Mouse (Mus musculus) C2C12 (cell line): ENCODE measurements around the gene Nnat. TPM values are rescaled to one million over a fixed set of nuclear protein-coding genes. Genes with fewer than 3 reads are reported as not detected.
A peak's percentile ranks its signal among the peaks of the same experiment; 100 is the strongest.
"Not testable (repeated sequence)": the region's sequence is repeated elsewhere in the genome, so short reads cannot be mapped to it uniquely, and the experiment has no call there.

Source experiments
- H3K27me3 ChIP-seq: one replicate; pipeline ENCODE4 v1.6.1; 2011; ENCODE audit not compliant: control insufficient read depth, insufficient read depth, insufficient read length
- H3K36me3 ChIP-seq: one replicate; pipeline ENCODE4 v1.6.1; 2011; ENCODE audit not compliant: control insufficient read depth, insufficient read depth
- H3K4me3 ChIP-seq: one replicate; pipeline ENCODE4 v1.5.1; 2011; ENCODE audit warnings: mild to moderate bottlenecking, control low read depth; ENCODE audit not compliant: poor library complexity, insufficient read depth, severe bottlenecking
- H3K79me2 ChIP-seq: one replicate; pipeline ENCODE4 v1.6.1; 2011; ENCODE audit not compliant: control insufficient read depth, insufficient read depth
- H3K79me3 ChIP-seq: one replicate; pipeline ENCODE4 v1.6.1; 2011; ENCODE audit warnings: low read depth, control low read depth
- H3ac ChIP-seq: one replicate; pipeline ENCODE3; 2011; ENCODE audit warnings: low read depth; ENCODE audit not compliant: control insufficient read depth, insufficient read length
- CEBPB ChIP-seq: IDR thresholded peaks from one replicate; pipeline ENCODE4 v1.6.1; 2011; ENCODE audit warnings: low read depth, mild to moderate bottlenecking, control low read depth, moderate library complexity
- CTCF ChIP-seq: IDR thresholded peaks from one replicate; pipeline ENCODE4 v1.5.1; 2011; ENCODE audit not compliant: control insufficient read depth, insufficient read depth, insufficient read length
- FOSL1 ChIP-seq: IDR thresholded peaks from one replicate; pipeline ENCODE4 v1.8.0; 2011; ENCODE audit warnings: mild to moderate bottlenecking, low read length; ENCODE audit not compliant: poor library complexity, insufficient read depth, severe bottlenecking
- MAX ChIP-seq: IDR thresholded peaks from one replicate; pipeline ENCODE4 v1.6.1; 2011; ENCODE audit warnings: mild to moderate bottlenecking, control low read depth
- MYOD1 ChIP-seq: IDR thresholded peaks from one replicate; pipeline ENCODE4 v1.6.1; 2011; ENCODE audit warnings: low read depth; ENCODE audit not compliant: control insufficient read depth, insufficient read length
- MYOG ChIP-seq: IDR thresholded peaks from one replicate; pipeline ENCODE4 v1.6.1; 2011; ENCODE audit not compliant: control insufficient read depth, insufficient read length; ENCODE audit errors: extremely low read depth
- USF1 ChIP-seq: IDR thresholded peaks from one replicate; pipeline ENCODE4 v1.6.1; 2011; ENCODE audit warnings: low read depth, mild to moderate bottlenecking, control low read depth, moderate library complexity
- polyA plus RNA-seq: library from polyadenylated mRNA; unstranded; fragments of >200 nt; fragmentation: generic; extraction: Trizol; gene quantifications from one replicate; pipeline ENCODE4 v1.2.1, GENCODE M21; 2012; ENCODE audit warnings: missing spikeins

Gene Nnat
- polyA plus RNA-seq, 1 experiment = 1.3 TPM

GRCm38 (mm10) chr2:157567235-157567961 lies 7.5 kb downstream of the Nnat start:
- TF ChIP-seq CEBPB = peak; percentile 67
- no peak for TF ChIP-seq FOSL1
- TF ChIP-seq USF1 = no peak
- no peak for TF ChIP-seq MYOD1
- TF ChIP-seq CTCF = no peak
- no peak for TF ChIP-seq MYOG
- TF ChIP-seq MAX = peak; percentile 45
- Histone ChIP-seq H3K27me3 (no peaks in the 10 kb centered on the region), H3K79me2 (peaks cover 40% of the 10 kb centered on the region), H3K4me3 (peak overlapping the region; percentile 92), H3ac (peak overlapping the region; percentile 20), H3K36me3 (peaks cover 17% of the 10 kb centered on the region), H3K79me3 (peaks cover 36% of the 10 kb centered on the region)

GRCm38 (mm10) chr2:157568881-157569280 lies 9.0 kb downstream of the Nnat start:
- TF ChIP-seq FOSL1 (no peak), USF1 (no peak), CTCF (no peak), MYOD1 (no peak), MYOG (no peak), CEBPB (no peak), MAX (no peak)
- Histone ChIP-seq H3ac (no peak overlapping the region), H3K36me3 (peaks cover 6% of the 10 kb centered on the region), H3K79me3 (peaks cover 21% of the 10 kb centered on the region), H3K4me3 (no peak overlapping the region), H3K79me2 (peaks cover 25% of the 10 kb centered on the region), H3K27me3 (peaks cover 4% of the 10 kb centered on the region)

GRCm38 (mm10) chr2:157569796-157570485 lies 10.1 kb downstream of the Nnat start:
- Histone ChIP-seq H3K36me3 (no peaks in the 10 kb centered on the region), H3K4me3 (no peak overlapping the region)

GRCm38 (mm10) chr2:157571224-157571832 lies 11.4 kb downstream of the Nnat start, which contains the start of gene Blcap:
Blcap (minus strand) TSS chr2:157571274.
- H3K4me3 ChIP-seq = no peak within 1 kb of the TSS
- H3K27me3 ChIP-seq = peaks cover 6% of the 10 kb centered on the region
- peaks cover under 1% of the 10 kb centered on the region for H3K79me2 ChIP-seq
- no peaks in the 10 kb centered on the region for H3K36me3 ChIP-seq
- H3K79me3 ChIP-seq = no peaks in the 10 kb centered on the region
- no peak within 1 kb of the TSS for H3ac ChIP-seq
- TF ChIP-seq CTCF (peak; percentile 30), MYOG (no peak)

More at GRCm38 (mm10) chr2:157569796-157570485, 10.1 kb downstream of the Nnat start:
- peaks cover 14% of the 10 kb centered on the region for H3K79me2 ChIP-seq
- TF ChIP-seq FOSL1 (no peak), CEBPB (no peak), MYOD1 (no peak), USF1 (no peak), CTCF (no peak), MAX (no peak), MYOG (no peak)
- H3K79me3 ChIP-seq = peaks cover 10% of the 10 kb centered on the region
- H3ac ChIP-seq = no peak overlapping the region
- H3K27me3 ChIP-seq = peaks cover 6% of the 10 kb centered on the region

- Histone ChIP-seq H3K27me3 (peaks cover 13% of the 10 kb centered on the region), H3K4me3 (no peak overlapping the region), H3ac (no peak overlapping the region), H3K79me3 (no peaks in the 10 kb centered on the region), H3K79me2 (no peaks in the 10 kb centered on the region), H3K36me3 (no peaks in the 10 kb centered on the region)
- no peak for TF ChIP-seq FOSL1
- no peak for TF ChIP-seq USF1
- TF ChIP-seq MAX = no peak
- TF ChIP-seq CTCF = no peak
- no peak for TF ChIP-seq MYOG
- no peak for TF ChIP-seq CEBPB
- no peak for TF ChIP-seq MYOD1
Observed at GRCm38 (mm10) chr2:157572786-157573185, 12.9 kb downstream of the Nnat start.

- not testable (repeated sequence) for H3K27me3 ChIP-seq, H3K79me3 ChIP-seq, H3K4me3 ChIP-seq, H3K79me2 ChIP-seq, H3ac ChIP-seq, H3K36me3 ChIP-seq
Observed at GRCm38 (mm10) chr2:157585351-157585750, 25.5 kb downstream of the Nnat start.
